Mouse (Mus musculus) intestine, embryonic 16.5 days (tissue): ENCODE data around the gene Gpatch8. TPM values are rescaled to one million over a fixed set of nuclear protein-coding genes. Genes with fewer than 3 reads are reported as not detected.
"Not testable (repeated sequence)": the region's sequence is repeated elsewhere in the genome, so short reads cannot be mapped to it uniquely, and the experiment has no call there.

Source experiments
- ATAC-seq: fragments of 200-750 bp; cut with Nextera tagmentation; 2 replicates; pipeline ENCODE4 v1.8.0; 2017; ENCODE audit warnings: moderate TSS enrichment, moderate library complexity
- H3K27ac ChIP-seq: fragments of 300-500 bp; sonication (generic); 2 replicates; pipeline ENCODE4 v1.5.1; 2014; ENCODE audit warnings: mild to moderate bottlenecking, low read length
- H3K27me3 ChIP-seq: fragments of 300-500 bp; sonication (generic); replicated peaks from 2 replicates; pipeline ENCODE4 v1.6.1; 2014; ENCODE audit warnings: low read length, control low read depth, mixed read lengths; ENCODE audit not compliant: control insufficient read depth, insufficient read depth
- H3K36me3 ChIP-seq: fragments of 300-500 bp; sonication (generic); 2 replicates; pipeline ENCODE4 v1.6.1; 2014; ENCODE audit warnings: low read length, control low read depth; ENCODE audit not compliant: control insufficient read depth, insufficient read depth
- H3K4me1 ChIP-seq: fragments of 300-500 bp; sonication (generic); 2 replicates; pipeline ENCODE4 v1.6.1; 2014; ENCODE audit warnings: low read length, control low read depth, mixed read lengths; ENCODE audit not compliant: control insufficient read depth, insufficient read depth
- H3K4me2 ChIP-seq: fragments of 300-500 bp; sonication (generic); 2 replicates; pipeline ENCODE4 v1.6.1; 2014; ENCODE audit warnings: low read depth, low read length, control low read depth
- H3K4me3 ChIP-seq: fragments of 300-500 bp; sonication (generic); 2 replicates; pipeline ENCODE4 v1.5.1; 2014; ENCODE audit warnings: mild to moderate bottlenecking, low read length
- H3K9ac ChIP-seq: fragments of 300-500 bp; sonication (generic); 2 replicates; pipeline ENCODE4 v1.6.1; 2014; ENCODE audit warnings: low read depth, low read length
- H3K9me3 ChIP-seq: fragments of 300-500 bp; sonication (generic); 2 replicates; pipeline ENCODE4 v1.6.1; 2016; ENCODE audit warnings: low read length, control low read depth; ENCODE audit not compliant: control insufficient read depth
- WGBS: fragments of 180-500 bp; shearing (Covaris S2); extraction: QIAGEN DNeasy Blood & Tissue Kit; methylation state at CpG from one replicate; pipeline ENCODE4 v1.1.7; 2014; 5-methylcytosine and 5-hydroxymethylcytosine counted together
- polyA plus RNA-seq: library from polyadenylated mRNA; unstranded; fragments of >200 nt; fragmentation: Nextera tagmentation; extraction: Ambion mirVana; gene quantifications from 2 replicates; pipeline ENCODE4 v1.2.1, GENCODE M21; 2015

Gpatch8 gene
- polyA plus RNA-seq, 1 experiment from 2014 or later, result 34.5 TPM

DNA sequence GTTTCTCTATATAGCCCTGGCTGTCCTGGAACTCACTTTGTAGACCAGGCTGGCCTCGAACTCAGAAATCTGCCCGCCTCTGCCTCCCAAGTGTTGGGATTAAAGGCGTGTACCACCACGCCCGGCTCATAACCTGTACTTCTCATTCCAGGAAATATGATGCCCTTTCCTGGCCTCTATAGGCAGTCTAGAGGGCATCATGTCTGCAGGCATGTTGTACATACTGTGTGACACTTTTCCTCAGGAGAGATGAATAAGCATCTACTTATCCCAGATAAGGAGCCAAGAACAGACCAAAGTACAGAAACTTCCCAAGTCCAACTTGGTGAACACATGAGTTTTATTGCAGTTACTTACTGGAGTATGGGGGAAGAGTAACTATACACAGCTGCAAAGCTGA, 2.5 kb upstream of the Gpatch8 start:
- Histone ChIP-seq H3K27me3 (no peaks in the 10 kb centered on the region), H3K36me3 (no peaks in the 10 kb centered on the region), H3K9me3 (no peaks in the 10 kb centered on the region), H3K4me3 (no peak overlapping the region), H3K27ac (peak overlapping the region; percentile 75), H3K9ac (peak overlapping the region; percentile 21; the same call in 1 of the 2 replicates), H3K4me1 (peaks cover 17% of the 10 kb centered on the region), H3K4me2 (no peak overlapping the region)
- WGBS, result 72% methylated on average over 3 of the region's 5 CpGs
- ATAC-seq, result peak; percentile 69

- Histone ChIP-seq H3K4me3 (no peak overlapping the region), H3K4me1 (peaks cover 19% of the 10 kb centered on the region), H3K27ac (peak overlapping the region; percentile 58), H3K9me3 (no peaks in the 10 kb centered on the region), H3K4me2 (no peak overlapping the region), H3K27me3 (no peaks in the 10 kb centered on the region), H3K9ac (no peak overlapping the region), H3K36me3 (no peaks in the 10 kb centered on the region)
- 96% methylated on average over 1 of the region's 1 CpGs for WGBS
- ATAC-seq, result no peak
Observed at GRCm38 (mm10) chr11:102557386-102557785, 1.2 kb upstream of the Gpatch8 start.

DNA sequence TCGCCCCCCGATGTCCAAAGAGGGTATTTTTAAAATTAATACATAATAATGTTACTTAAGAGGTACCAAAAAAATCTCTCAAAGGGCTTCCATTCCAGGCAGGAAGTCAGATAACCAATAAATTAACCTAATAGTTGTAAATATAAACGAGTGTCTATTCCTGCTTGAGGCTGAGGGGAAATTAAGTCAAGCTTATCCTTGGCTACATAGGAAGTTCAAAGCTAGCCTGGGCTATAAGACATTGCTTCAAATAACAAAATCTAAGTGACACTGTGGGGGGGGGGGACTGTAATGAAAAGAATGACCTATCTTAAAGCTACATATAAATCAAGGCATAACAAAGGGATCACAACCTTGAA, 503 bp upstream of the Gpatch8 start:
- no peak overlapping the region for H3K9ac ChIP-seq
- 7% methylated on average over 3 of the region's 3 CpGs for WGBS

GRCm38 (mm10) chr11:102555400-102556030, 677 bp downstream of the Gpatch8 start:
- peak overlapping the region; percentile 72 for H3K4me2 ChIP-seq
- H3K9me3 ChIP-seq, result no peaks in the 10 kb centered on the region
- H3K36me3 ChIP-seq, result no peaks in the 10 kb centered on the region
- H3K4me1 ChIP-seq, result peaks cover 19% of the 10 kb centered on the region
- peak overlapping the region; percentile 89 for H3K4me3 ChIP-seq
- H3K27me3 ChIP-seq, result no peaks in the 10 kb centered on the region
- under 1% methylated on average over 39 of the region's 39 CpGs for WGBS
- peak overlapping the region; percentile 96 for H3K9ac ChIP-seq
- H3K27ac ChIP-seq, result peak overlapping the region; percentile 87
- ATAC-seq, result peak; percentile 55

More for the DNA sequence above, 503 bp upstream of the Gpatch8 start:
- Histone ChIP-seq H3K4me2 (peak overlapping the region; percentile 50), H3K4me1 (peaks cover 19% of the 10 kb centered on the region), H3K27ac (peak overlapping the region; percentile 58; the same call in 1 of the 2 replicates), H3K36me3 (no peaks in the 10 kb centered on the region), H3K4me3 (no peak overlapping the region), H3K9me3 (no peaks in the 10 kb centered on the region), H3K27me3 (no peaks in the 10 kb centered on the region)
- ATAC-seq, result no peak

GRCm38 (mm10) chr11:102552051-102552450, 4.1 kb downstream of the Gpatch8 start:
- H3K4me2 ChIP-seq, result no peak overlapping the region
- H3K27me3 ChIP-seq, result no peaks in the 10 kb centered on the region
- H3K27ac ChIP-seq, result no peak overlapping the region
- no peak overlapping the region for H3K4me3 ChIP-seq
- peaks cover 18% of the 10 kb centered on the region for H3K4me1 ChIP-seq
- H3K9me3 ChIP-seq, result no peaks in the 10 kb centered on the region
- no peak for ATAC-seq
- no peaks in the 10 kb centered on the region for H3K36me3 ChIP-seq
- WGBS, result 90% methylated on average over 3 of the region's 3 CpGs
- no peak overlapping the region for H3K9ac ChIP-seq

GRCm38 (mm10) chr11:102551176-102551575, 5.0 kb downstream of the Gpatch8 start:
- Histone ChIP-seq H3K27ac (no peak overlapping the region), H3K4me1 (peaks cover 14% of the 10 kb centered on the region), H3K4me2 (no peak overlapping the region), H3K27me3 (no peaks in the 10 kb centered on the region), H3K4me3 (no peak overlapping the region), H3K36me3 (no peaks in the 10 kb centered on the region), H3K9ac (no peak overlapping the region), H3K9me3 (no peaks in the 10 kb centered on the region)
- ATAC-seq, result no peak

DNA sequence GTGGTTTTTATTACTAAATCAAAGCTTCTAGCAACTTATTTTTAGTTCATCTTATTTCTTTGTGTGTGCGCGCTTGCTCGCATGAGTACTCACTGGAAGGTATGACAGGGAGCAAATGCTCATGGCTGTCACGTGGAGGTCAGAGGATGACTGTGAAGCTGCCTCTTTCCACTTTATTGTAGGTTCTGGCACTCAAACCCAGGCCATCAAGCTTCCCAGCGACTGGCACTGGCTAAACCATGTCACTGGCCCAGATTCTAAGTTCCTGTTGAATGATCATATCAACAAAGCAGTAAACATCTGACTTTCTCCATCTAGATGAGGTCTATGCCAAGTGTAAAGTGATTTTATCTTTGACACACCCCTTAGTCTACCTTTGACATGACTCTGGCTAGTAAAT, 14.7 kb downstream of the Gpatch8 start:
- H3K4me1 ChIP-seq, result peaks cover 6% of the 10 kb centered on the region; the same call in 1 of the 2 replicates
- no peaks in the 10 kb centered on the region for H3K9me3 ChIP-seq
- no peaks in the 10 kb centered on the region for H3K36me3 ChIP-seq
- no peak overlapping the region for H3K4me3 ChIP-seq
- no peaks in the 10 kb centered on the region for H3K27me3 ChIP-seq
- H3K9ac ChIP-seq, result no peak overlapping the region
- H3K27ac ChIP-seq, result no peak overlapping the region
- 88% methylated on average over 5 of the region's 5 CpGs for WGBS
- H3K4me2 ChIP-seq, result no peak overlapping the region
- no peak for ATAC-seq

- not testable (repeated sequence) for H3K9me3 ChIP-seq, H3K27ac ChIP-seq, H3K4me1 ChIP-seq, ATAC-seq, H3K36me3 ChIP-seq, H3K9ac ChIP-seq, H3K27me3 ChIP-seq, H3K4me3 ChIP-seq, H3K4me2 ChIP-seq
Observed at GRCm38 (mm10) chr11:102540286-102540685, 15.9 kb downstream of the Gpatch8 start.

- Histone ChIP-seq H3K4me3 (no peak overlapping the region), H3K4me1 (peaks cover 6% of the 10 kb centered on the region; the same call in 1 of the 2 replicates), H3K27ac (no peak overlapping the region), H3K27me3 (no peaks in the 10 kb centered on the region), H3K36me3 (no peaks in the 10 kb centered on the region), H3K9me3 (no peaks in the 10 kb centered on the region), H3K9ac (no peak overlapping the region), H3K4me2 (no peak overlapping the region)
- ATAC-seq, result no peak
- WGBS, result 56% methylated on average over 1 of the region's 1 CpGs
Observed at GRCm38 (mm10) chr11:102539690-102540089, 16.5 kb downstream of the Gpatch8 start.

DNA sequence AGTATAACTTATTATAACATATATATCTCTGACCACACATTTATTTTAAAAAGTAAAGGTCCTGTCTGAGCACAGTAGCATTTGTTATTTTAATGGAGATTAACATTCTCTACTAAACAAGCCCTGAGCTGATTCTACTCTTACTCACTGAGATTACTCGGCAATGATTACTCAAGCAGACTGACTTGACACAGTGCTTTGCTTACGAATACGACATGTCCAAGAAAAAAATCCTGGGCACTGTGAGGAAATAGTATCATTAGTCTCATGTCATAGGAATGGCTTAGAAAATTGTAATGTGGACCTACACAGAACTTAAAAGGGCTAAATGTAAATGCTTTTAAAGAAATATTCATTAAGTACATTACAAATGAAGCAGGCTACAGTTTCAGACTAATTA, 20.0 kb downstream of the Gpatch8 start:
- no peak overlapping the region for H3K4me3 ChIP-seq
- H3K4me1 ChIP-seq, result 0 out of 2 replicates have a peak, but pooled peaks cover 2% of the 10 kb centered on the region
- WGBS, result 50% methylated on average over 3 of the region's 3 CpGs
- ATAC-seq, result no peak
- H3K9me3 ChIP-seq, result no peaks in the 10 kb centered on the region
- H3K36me3 ChIP-seq, result no peaks in the 10 kb centered on the region
- no peaks in the 10 kb centered on the region for H3K27me3 ChIP-seq
- no peak overlapping the region for H3K4me2 ChIP-seq
- H3K9ac ChIP-seq, result no peak overlapping the region
- no peak overlapping the region for H3K27ac ChIP-seq
